Mouse (Mus musculus): ENCODE measurements around the gene Rgs6. TPM values are rescaled to one million over a fixed set of nuclear protein-coding genes. Genes with fewer than 3 reads are reported as not detected.

The Rgs6 gene
- total RNA-seq, 2 experiments from 2014 or later = 9.8 to 12.9 TPM

- no peak for DNase-seq
Measured at GRCm38 (mm10) chr12:82985300-82985699, 397.2 kb downstream of the Rgs6 start.

DNA sequence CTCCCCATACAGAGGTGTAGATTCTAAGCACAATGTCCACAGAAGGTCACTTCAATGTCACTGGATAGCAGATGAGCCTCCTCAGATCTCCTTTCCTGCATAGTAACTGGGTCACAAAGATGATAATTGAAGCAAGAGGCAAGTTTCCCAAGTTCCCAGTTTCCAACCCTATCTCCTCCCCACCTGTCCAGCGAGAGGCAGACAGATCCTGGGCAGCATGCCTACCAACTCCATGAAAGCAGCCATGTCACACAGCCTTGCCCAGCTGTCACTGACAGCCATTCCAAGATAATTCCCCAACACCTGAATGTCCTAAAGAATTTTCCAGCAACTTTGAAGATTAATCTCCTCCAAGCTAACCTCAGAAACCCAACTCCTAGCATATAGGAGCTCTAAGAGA is 399.6 kb downstream of the Rgs6 start:
- no peak for DNase-seq

- no peak for DNase-seq
Measured at GRCm38 (mm10) chr12:82993905-82994304, 405.8 kb downstream of the Rgs6 start.

GRCm38 (mm10) chr12:82996775-82997174 is 408.7 kb downstream of the Rgs6 start:
- peak in 1 of 2 experiments; percentile 34 for DNase-seq

DNA sequence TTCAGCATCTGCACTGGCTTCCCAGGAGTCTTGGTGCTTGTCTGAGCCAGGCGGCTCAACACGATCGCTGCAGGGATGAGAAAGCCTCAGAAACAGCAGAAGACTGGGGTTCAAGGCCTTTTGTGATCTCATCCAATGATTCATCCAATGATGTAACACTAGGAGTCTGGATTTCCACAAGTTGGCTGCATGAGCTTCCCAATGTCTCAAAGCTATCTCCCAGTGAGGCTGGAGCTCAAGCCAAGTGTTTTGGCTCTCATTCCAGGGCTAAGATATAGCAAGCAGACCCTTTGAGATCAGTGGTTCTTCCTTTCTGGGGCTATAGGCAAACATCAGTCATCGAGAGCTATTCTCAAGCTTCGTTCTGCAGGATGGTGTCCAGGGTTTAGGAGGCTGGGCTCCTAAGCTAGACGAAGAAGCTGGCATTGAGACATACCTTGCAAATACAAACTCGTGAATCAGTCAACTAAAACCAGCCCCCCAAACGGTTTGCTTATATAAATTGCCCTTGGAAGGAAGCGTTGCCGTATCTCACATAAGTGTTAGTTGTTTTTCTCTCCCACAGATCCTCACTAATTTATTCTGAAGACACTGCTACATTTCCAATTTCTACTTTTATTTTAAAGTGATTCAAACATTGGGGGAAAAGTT is 410.7 kb downstream of the Rgs6 start:
- DNase-seq = no peak

DNA sequence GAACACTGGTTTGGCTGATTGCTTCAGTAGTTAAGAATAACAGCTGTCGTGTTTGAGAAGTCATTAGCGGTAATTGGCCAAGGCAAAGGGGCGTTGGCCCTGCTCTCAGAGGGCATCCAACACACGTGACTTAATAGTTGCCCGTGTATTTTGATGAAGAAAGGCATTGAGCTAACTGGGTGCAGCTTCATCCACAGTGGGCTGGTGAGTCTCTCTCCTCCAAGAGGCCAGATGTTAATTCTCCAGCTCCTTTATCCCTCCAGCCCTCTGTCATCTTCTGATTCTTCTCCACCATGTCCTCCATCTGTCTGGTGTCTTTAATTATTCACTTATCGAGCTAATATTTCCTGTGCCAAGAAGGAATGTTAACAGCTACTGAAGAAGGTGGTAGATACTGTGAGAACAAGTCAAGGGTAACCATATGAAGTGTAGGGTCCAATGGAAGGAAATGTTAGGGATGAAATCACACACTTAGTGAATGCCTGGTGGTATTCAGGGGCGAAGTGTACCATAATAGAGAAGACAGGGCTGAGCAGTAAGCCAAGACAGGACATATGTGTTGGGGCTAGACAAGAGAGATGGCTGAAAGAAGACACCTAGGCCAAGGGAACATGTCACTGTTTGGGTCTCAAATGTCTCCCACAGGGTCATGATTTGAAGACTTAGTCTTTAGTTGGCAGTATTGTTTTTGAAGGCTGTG is 411.4 kb downstream of the Rgs6 start:
- no peak for DNase-seq

- DNase-seq = no peak
Measured at GRCm38 (mm10) chr12:83000033-83000570, 412.0 kb downstream of the Rgs6 start.

DNA sequence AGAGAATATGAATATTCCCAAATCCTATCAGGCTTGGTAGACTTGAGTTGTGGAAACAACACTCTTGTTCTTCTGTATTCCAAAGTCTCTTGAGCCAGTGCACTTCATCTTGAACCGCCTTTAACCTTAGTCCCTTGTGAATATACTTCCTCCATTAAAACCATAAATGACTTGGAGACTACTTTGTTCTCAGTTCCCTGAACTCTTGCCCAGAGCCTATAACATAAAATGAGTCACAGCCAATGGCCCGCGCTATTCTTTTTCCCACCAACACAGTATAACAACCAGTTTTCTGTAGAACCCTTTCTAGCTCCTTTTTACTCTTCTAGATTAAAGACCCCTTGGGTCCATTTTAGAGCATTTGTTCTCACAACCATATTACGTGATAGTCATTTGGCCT is 412.9 kb downstream of the Rgs6 start:
- DNase-seq = no peak

DNA sequence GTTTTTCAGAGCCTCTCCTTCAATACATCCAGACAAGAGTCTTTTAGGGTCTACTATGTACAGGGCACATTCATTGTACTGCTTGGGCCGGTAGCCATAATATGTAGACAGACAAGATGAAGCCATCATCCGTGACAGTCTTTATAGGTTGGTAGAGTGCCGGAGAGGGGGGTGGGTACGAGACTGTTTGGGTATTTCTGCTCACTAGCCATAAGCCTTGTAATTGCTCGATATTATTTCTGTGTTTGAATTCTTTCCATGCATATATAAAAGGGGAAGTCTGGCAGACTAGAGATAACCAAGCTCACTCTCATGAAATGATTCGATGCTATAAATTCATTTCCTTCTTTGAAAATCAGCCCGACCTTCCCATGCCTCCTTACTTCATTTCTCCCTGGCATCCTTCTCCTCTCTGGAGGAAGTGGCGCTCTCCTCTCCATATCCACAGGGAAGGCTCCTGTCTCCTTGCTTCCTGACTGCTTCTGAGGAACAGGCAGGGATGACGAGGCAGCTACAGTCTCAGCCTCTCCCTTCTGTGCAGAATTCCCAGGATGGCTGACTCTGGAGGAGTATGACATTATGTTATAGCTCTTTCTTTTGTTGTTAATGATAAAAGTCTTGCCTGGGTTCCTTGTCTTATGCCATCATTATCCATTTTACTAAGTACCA is 416.1 kb downstream of the Rgs6 start:
- DNase-seq = no peak

GRCm38 (mm10) chr12:83011056-83011565 is 423.0 kb downstream of the Rgs6 start:
- DNase-seq = no peak

DNA sequence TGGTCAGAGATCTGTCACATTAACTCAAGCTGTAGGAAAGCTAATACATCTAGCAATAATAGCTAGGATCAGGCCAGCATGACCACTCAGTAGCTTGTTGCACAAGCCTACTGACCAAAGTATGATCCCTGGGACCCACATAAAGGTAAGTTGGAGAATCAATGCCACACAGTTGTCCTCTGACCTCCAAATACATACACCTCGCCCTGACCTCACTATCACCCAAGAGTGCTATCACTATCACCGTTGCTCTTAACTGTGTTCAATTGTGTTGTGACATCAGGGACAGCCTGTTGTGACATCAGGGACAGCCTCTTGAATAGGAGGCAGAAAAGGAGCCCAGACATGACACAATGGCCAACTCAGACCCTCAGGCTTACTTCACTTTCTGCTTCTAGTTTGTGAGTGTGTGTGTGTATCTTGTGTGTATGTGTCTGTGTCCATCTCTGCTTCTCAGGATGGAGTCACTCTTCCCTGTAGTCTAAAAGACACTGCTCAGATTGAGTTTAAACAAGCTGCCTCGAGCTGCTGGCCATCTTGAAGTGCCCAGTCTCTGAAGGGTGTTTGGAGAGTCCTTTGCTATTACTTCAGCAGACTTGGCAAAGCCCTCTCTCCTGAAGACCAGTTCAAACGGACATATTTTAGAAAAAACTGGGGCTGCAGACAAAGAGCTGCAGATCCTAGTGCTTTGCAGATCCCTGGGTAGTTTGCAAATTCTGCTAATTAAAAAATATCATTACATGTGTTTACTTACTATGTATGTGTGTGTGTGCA is 426.0 kb downstream of the Rgs6 start:
- no peak for DNase-seq

GRCm38 (mm10) chr12:83014848-83015247 is 426.8 kb downstream of the Rgs6 start:
- DNase-seq = no peak

DNA sequence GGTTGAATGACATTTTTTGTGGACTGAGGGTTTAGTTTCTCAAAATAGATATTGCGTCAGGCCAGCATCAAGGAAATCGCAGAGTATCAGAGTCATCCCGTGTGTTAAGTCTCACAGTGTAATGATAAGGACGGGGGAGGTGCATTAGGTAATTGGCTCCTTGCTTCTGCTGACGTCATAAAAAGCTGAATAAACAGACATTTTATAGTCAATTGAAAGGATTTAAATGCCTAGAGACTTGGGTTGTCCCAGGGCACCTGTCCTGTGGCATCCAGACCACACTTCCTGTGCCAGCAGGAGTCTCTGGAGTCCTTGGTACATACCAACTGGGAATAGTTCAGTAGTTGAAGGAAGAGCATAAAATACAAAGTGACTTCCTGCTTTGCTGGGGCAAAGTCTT is 427.3 kb downstream of the Rgs6 start:
- DNase-seq = no peak

DNA sequence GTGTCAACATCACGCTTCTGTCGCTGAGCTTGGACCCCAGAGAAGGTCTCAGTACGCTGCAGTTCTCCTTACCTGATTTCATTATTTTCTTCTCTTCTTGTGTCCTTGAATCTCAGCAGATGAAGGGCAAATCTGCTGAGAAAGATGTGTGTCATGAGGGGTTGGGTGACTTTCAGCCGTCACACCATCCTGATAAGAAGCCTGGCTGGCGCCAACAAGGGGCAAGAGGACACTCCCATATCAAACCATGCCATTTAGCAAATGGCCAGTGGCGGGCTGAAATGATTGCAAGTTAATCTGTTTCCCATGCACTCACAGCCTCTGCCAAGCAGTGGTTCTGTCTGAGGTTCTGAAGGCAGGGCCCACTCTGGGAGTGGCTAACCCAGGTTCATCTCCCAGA is 428.4 kb downstream of the Rgs6 start:
- DNase-seq = no peak

GRCm38 (mm10) chr12:83018005-83018404 is 429.9 kb downstream of the Rgs6 start:
- peak; percentile 71 to 87 for DNase-seq

GRCm38 (mm10) chr12:83026985-83027384 is 438.9 kb downstream of the Rgs6 start:
- DNase-seq = no peak

DNA sequence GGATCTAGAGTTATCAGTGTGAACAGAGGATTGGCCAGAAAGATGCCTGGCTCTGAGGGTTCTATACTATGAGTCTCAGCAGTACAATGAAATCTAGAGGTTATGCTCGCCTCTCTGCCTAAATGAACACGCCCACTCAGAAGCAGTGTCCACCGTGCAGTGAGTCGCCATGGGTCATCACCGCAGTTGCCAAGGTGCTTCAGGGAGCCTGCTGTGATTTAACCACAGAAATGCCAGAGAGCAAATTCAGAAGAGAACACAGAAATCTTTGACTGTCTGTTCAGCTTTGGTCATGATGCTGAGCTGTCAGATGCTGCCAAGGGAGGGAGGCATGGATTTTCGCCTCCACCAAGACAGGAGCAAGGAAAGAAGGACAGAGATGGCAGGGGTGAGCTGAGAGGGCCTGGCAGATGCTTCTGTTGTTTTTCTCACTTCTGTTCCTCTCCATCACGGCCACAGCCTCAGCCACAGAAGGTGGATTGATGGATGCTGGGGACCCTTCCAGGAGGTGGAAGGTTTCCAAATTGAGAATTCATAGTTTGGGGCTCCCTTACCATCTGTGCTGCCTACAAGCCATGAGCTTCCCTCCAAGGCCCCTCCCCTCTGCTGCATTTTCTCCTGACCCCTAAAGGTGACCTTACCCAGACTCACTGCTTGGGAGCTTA is 445.2 kb downstream of the Rgs6 start:
- DNase-seq = no peak

DNA sequence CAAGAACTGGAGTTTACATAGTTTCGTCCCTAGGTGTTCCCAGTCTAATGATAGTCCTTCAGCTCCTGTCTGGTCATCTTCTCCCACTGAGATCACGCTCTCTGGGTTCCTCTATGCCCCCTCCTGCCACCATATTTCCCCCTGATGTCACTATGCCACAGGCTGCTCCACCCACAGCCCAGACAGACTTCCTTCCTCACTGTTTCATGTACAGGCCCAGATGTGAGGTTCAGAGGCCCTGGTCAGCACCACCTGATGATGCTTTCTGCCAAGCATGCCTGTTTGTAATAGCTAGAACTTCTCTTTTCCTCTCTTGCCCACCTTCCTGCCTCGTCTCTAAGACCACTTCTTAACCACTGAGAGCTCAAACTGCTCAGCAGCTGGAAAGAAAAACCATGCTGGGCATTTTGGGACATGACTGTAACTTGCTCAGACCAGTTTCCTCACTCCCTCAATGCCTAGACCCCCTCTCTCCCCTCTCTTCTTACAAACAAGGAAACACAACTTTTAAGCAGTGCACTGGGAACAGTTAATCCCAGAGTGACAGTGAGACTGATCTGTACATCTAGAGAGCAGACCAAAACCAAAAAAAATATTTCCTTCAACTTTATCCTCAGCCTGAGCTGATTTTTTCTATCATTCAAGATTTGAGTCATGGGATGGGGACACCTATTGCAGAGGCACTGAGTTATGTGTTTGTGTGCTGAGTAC is 446.9 kb downstream of the Rgs6 start:
- no peak for DNase-seq

- DNase-seq = peak; percentile 62 to 66
Measured at GRCm38 (mm10) chr12:83037798-83038560, 449.9 kb downstream of the Rgs6 start.

- DNase-seq = no peak
Measured at GRCm38 (mm10) chr12:83038779-83039178, 450.7 kb downstream of the Rgs6 start.
